ENCODE assay signal across 10 mouse cellular contexts in the genomic region with DNA sequence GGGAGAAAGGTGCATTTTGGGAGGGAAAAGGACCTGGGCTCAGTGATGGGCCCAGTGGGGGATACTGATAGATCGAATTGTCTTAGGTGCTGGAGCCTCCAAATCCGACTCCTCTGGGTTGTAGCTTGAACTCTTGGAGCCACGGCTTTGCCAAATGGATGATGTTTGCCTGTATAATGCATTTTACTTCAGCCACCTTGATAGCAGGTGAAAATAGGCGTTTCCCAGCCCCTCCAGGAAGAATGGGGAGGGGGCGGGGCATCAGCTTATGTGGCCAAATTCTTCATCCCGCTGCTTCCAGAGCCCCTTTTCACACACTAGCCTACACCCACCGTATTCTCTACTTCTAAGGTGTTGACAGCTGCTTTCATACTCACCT. TPM values are rescaled to one million over a fixed set of nuclear protein-coding genes. Genes with fewer than 3 reads are reported as not detected.
DNase-seq lines count a peak whose midpoint lies in the region; ATAC-seq and TF ChIP-seq lines count a peak whose summit lies in the region.
"Had no signal": no experiment of that assay in that cellular context is flagged by ENCODE, and none has a peak within 500 bp of the region (broad histone marks: within the 10 kb centered on the region; RNA-seq: fewer than 3 reads in every experiment).

No protein-coding gene starts in this region.

- H3K4me3 ChIP-seq in heart, postnatal 0 days (ENCODE audit: low read depth, low read length) = peak overlapping the region; percentile 79; the same call in 1 of the 2 replicates
- peak overlapping the region; percentile 76 for H3K4me3 ChIP-seq in embryonic facial prominence, embryonic 14.5 days (ENCODE audit: low read depth, low read length)
- H3K4me3 ChIP-seq in hindbrain, embryonic 14.5 days (replicated peaks; ENCODE audit: low read length) = peak overlapping the region; percentile 84
- peak overlapping the region; percentile 91 for H3K4me3 ChIP-seq in midbrain, embryonic 15.5 days

- no peaks in the 10 kb centered on the region for H3K36me3 ChIP-seq in heart, postnatal 0 days (replicated peaks; ENCODE audit: control insufficient read depth, insufficient read depth, low read length)
- H3K36me3 ChIP-seq in embryonic facial prominence, embryonic 14.5 days (ENCODE audit: control insufficient read depth, insufficient read depth, low read length) = no peaks in the 10 kb centered on the region
- no peaks in the 10 kb centered on the region for H3K36me3 ChIP-seq in hindbrain, embryonic 14.5 days (replicated peaks; ENCODE audit: control insufficient read depth, insufficient read depth)
- H3K36me3 ChIP-seq in midbrain, embryonic 15.5 days (replicated peaks) = no peaks in the 10 kb centered on the region

- no peak for TF ChIP-seq CTCF in heart, postnatal 0 days (IDR thresholded peaks at IDR 0.05; ENCODE audit: low read depth)

- H3K4me2 ChIP-seq in heart, postnatal 0 days (ENCODE audit: low read depth, low read length) = peak overlapping the region; percentile 100
- peak overlapping the region; percentile 91 for H3K4me2 ChIP-seq in embryonic facial prominence, embryonic 14.5 days (ENCODE audit: low read depth, low read length)
- H3K4me2 ChIP-seq in hindbrain, embryonic 14.5 days (replicated peaks) = peak overlapping the region; percentile 83
- peak overlapping the region; percentile 71 for H3K4me2 ChIP-seq in midbrain, embryonic 15.5 days

- no peaks in the 10 kb centered on the region for H3K9me3 ChIP-seq in heart, postnatal 0 days (replicated peaks; ENCODE audit: control insufficient read depth, low read length)
- H3K9me3 ChIP-seq in embryonic facial prominence, embryonic 14.5 days (ENCODE audit: control insufficient read depth, low read length) = no peaks in the 10 kb centered on the region
- H3K9me3 ChIP-seq in hindbrain, embryonic 14.5 days (ENCODE audit: control insufficient read depth, low read length) = no peaks in the 10 kb centered on the region
- no peaks in the 10 kb centered on the region for H3K9me3 ChIP-seq in midbrain, embryonic 15.5 days

- TF ChIP-seq EP300 in heart, postnatal 0 days (IDR thresholded peaks at IDR 0.05; ENCODE audit: low read depth) = no peak

- intact Hi-C loops in heart, postnatal 25 days (cut with DNase I) = no loop called here

- peaks cover 6% of the 10 kb centered on the region for H3K4me1 ChIP-seq in heart, postnatal 0 days (ENCODE audit: control insufficient read depth, insufficient read depth)
- H3K4me1 ChIP-seq in embryonic facial prominence, embryonic 14.5 days (ENCODE audit: control insufficient read depth, insufficient read depth, low read length) = peaks cover 15% of the 10 kb centered on the region
- peaks cover 29% of the 10 kb centered on the region for H3K4me1 ChIP-seq in hindbrain, embryonic 14.5 days (replicated peaks; ENCODE audit: control insufficient read depth, insufficient read depth, low read length)
- H3K4me1 ChIP-seq in midbrain, embryonic 15.5 days = peaks cover 37% of the 10 kb centered on the region

- DNase-seq in heart, postnatal 0 days (ENCODE audit: low spot score) = no peak
- DNase-seq in heart, postnatal 25 days (ENCODE audit: low spot score) = no peak
- DNase-seq in embryonic facial prominence, embryonic 14.5 days (ENCODE audit: low spot score) = no peak
- no peak for DNase-seq in hindbrain, embryonic 14.5 days (ENCODE audit: low spot score)
- DNase-seq in thymus, adult 18-20 months = no peak
- DNase-seq in B cell, adult 2 months = no peak
- DNase-seq in layer of hippocampus, adult 9-11 months = no peak
- DNase-seq: adrenal gland, postnatal 25 days; embryo, embryonic 11 days had no signal

- no peak overlapping the region for H3K9ac ChIP-seq in heart, postnatal 0 days (replicated peaks; ENCODE audit: low read depth, low read length)
- H3K9ac ChIP-seq in embryonic facial prominence, embryonic 14.5 days (ENCODE audit: low read depth, low read length) = peak overlapping the region; percentile 86
- H3K9ac ChIP-seq in hindbrain, embryonic 14.5 days = peak overlapping the region; percentile 91
- peak overlapping the region; percentile 92 for H3K9ac ChIP-seq in midbrain, embryonic 15.5 days

- no peak for ATAC-seq in heart, postnatal 0 days (ENCODE audit: insufficient read depth, low read depth)
- no peak for ATAC-seq in embryonic facial prominence, embryonic 14.5 days (ENCODE audit: low read depth)
- no peak for ATAC-seq in hindbrain, embryonic 14.5 days (ENCODE audit: low FRiP score)
- ATAC-seq in midbrain, embryonic 15.5 days (replicated peaks) = 0 out of 2 replicates have a peak, but pooled peaks have one; percentile 1

- no peaks in the 10 kb centered on the region for H3K27me3 ChIP-seq in heart, postnatal 0 days (ENCODE audit: control insufficient read depth, insufficient read depth, low read length)
- H3K27me3 ChIP-seq in embryonic facial prominence, embryonic 14.5 days (replicated peaks; ENCODE audit: control insufficient read depth, insufficient read depth, low read length) = no peaks in the 10 kb centered on the region
- H3K27me3 ChIP-seq in hindbrain, embryonic 14.5 days (ENCODE audit: control insufficient read depth, insufficient read depth, low read length) = no peaks in the 10 kb centered on the region
- H3K27me3 ChIP-seq in midbrain, embryonic 15.5 days (replicated peaks) = no peaks in the 10 kb centered on the region

- WGBS in heart, postnatal 0 days = 19% methylated on average over 7 of the region's 7 CpGs
- 15% methylated on average over 7 of the region's 7 CpGs for WGBS in embryonic facial prominence, embryonic 14.5 days
- 14% methylated on average over 7 of the region's 7 CpGs for WGBS in hindbrain, embryonic 14.5 days
- WGBS in midbrain, embryonic 15.5 days = 10% methylated on average over 7 of the region's 7 CpGs

- no peak overlapping the region for H3K27ac ChIP-seq in heart, postnatal 0 days (ENCODE audit: low read depth)
- H3K27ac ChIP-seq in embryonic facial prominence, embryonic 14.5 days (replicated peaks; ENCODE audit: low read depth, low read length) = no peak overlapping the region
- peak overlapping the region; percentile 90 for H3K27ac ChIP-seq in hindbrain, embryonic 14.5 days
- H3K27ac ChIP-seq in midbrain, embryonic 15.5 days = peak overlapping the region; percentile 90

RNA-seq across cellular contexts. Expression of a gene that starts 12.6 kb away (rescaled TPM):
- 2.5 and 4.8 TPM in 2 replicates for total RNA-seq in heart, postnatal 0 days (2014; rRNA removed; ENCODE audit: low replicate concordance)
- 0.19 and 0.31 TPM in 2 replicates for polyA plus RNA-seq in heart, postnatal 0 days (2015; fragmentation: Nextera tagmentation; extraction: Ambion mirVana)
- 1 to 10 TPM; 1.2 to 2.2 TPM for total RNA-seq in heart, postnatal 25 days (2021)
- polyA plus RNA-seq in embryonic facial prominence, embryonic 14.5 days (2014; fragmentation: Nextera tagmentation; extraction: Ambion mirVana) = 1.2 and 1.5 TPM in 2 replicates
- polyA plus RNA-seq in hindbrain, embryonic 14.5 days (2014; fragmentation: Nextera tagmentation; extraction: Ambion mirVana) = 3.6 and 4.6 TPM in 2 replicates
- 4.4 and 4.5 TPM in 2 replicates for polyA plus RNA-seq in midbrain, embryonic 15.5 days (2015; fragmentation: Nextera tagmentation; extraction: Ambion mirVana)

RNA-seq across cellular contexts. Expression of a gene that starts 46.2 kb away (rescaled TPM):
- total RNA-seq in heart, postnatal 0 days (2014; rRNA removed; ENCODE audit: low replicate concordance) = 11.7 and 24.8 TPM in 2 replicates
- polyA plus RNA-seq in heart, postnatal 0 days (2015; fragmentation: Nextera tagmentation; extraction: Ambion mirVana) = 84.7 and 85.5 TPM in 2 replicates
- 10 to 100 TPM; 33.9 to 38.4 TPM for total RNA-seq in heart, postnatal 25 days (2021)
- 90.6 and 100 TPM in 2 replicates for polyA plus RNA-seq in embryonic facial prominence, embryonic 14.5 days (2014; fragmentation: Nextera tagmentation; extraction: Ambion mirVana)
- 136 and 138 TPM in 2 replicates for polyA plus RNA-seq in hindbrain, embryonic 14.5 days (2014; fragmentation: Nextera tagmentation; extraction: Ambion mirVana)
- 150 and 153 TPM in 2 replicates for polyA plus RNA-seq in midbrain, embryonic 15.5 days (2015; fragmentation: Nextera tagmentation; extraction: Ambion mirVana)

Comparison
In these comparisons a context has a peak if more than half of its experiments do, and no peak if none do; other contexts are left out.
1. H3K27ac ChIP-seq: peak in hindbrain, embryonic 14.5 days (single experiment) and midbrain, embryonic 15.5 days (single experiment); none in heart, postnatal 0 days (single experiment) and embryonic facial prominence, embryonic 14.5 days (single experiment).
2. Peak in every context shown above with its lines, with median percentiles within 50 percentile points of each other: H3K4me2 ChIP-seq and H3K4me3 ChIP-seq.